Mouse (Mus musculus) brain, adult 2 months (tissue): Measurements from ENCODE around the gene Man2a1.
A peak's percentile ranks its signal among the peaks of the same experiment; 100 is the strongest.
"Not testable (repeated sequence)": the region's sequence is repeated elsewhere in the genome, so short reads cannot be mapped to it uniquely, and the experiment has no call there.

Source experiments
- DNase-seq: peaks from one replicate; pipeline ENCODE4 v3.0.0; 2011; ENCODE audit warnings: low read depth, low spot score

Man2a1 gene

DNA sequence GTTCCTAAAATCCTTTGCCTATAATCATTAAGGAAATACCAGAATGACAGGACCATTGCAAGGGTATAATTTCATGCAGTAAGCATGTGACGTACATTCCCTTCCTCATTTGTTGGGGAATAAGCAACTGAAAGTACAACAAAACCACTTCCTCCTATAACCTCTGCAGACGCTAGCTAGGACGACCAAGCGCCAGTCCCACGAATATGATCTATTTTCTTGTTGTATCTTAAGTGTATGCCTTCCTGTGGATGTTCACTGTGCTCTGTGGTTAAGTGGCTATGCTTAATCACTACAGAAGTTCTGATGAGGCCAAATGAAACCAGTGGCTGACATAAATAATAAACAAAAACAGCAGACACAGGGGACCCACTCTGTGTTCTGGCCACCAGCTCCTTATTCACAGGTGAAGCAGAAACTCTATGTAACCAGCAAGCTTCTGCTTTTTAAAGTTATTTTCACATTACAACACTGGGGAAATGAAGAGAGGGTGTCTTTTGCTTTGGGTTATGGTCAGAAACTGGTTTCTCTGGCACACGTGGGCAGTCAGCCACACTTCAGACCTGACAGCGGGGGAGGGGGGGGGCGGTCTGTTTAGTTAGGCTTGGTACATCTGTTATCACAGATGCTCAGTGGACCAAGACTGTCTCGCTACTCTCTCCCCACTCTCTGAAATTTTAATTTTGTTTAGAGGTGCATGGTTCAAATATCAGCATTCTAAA is 153.8 kb downstream of the Man2a1 start:
- peak; percentile 73 for DNase-seq

DNA sequence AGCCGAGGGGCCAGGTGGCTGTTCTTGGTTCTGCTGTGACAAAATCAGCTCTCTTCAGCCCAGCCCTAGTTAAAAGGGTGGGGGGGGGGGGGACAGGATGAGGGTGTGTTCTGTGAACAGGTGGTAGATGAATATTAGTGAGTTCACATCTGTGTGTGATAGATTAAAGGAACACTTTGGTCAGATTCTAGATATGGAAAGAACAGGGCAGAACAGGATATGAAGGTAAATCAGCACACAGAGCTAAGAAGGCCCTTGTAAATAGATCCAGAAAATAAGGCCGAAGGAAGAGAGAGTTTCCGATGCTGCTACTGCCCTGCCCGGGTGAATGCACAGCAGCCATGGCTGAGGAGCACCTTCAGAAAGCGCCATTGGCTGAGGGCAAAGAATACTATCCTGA is 154.7 kb downstream of the Man2a1 start:
- no peak for DNase-seq

- DNase-seq = not testable (repeated sequence)
Measured at GRCm38 (mm10) chr17:64762651-64763050, 162.1 kb downstream of the Man2a1 start.

- DNase-seq = no peak
Measured at GRCm38 (mm10) chr17:64763491-64763890, 163.0 kb downstream of the Man2a1 start.

GRCm38 (mm10) chr17:64764175-64765122 is 163.9 kb downstream of the Man2a1 start:
- DNase-seq = no peak

- peak; percentile 60 for DNase-seq
Measured at GRCm38 (mm10) chr17:64765286-64765685, 164.8 kb downstream of the Man2a1 start.

DNA sequence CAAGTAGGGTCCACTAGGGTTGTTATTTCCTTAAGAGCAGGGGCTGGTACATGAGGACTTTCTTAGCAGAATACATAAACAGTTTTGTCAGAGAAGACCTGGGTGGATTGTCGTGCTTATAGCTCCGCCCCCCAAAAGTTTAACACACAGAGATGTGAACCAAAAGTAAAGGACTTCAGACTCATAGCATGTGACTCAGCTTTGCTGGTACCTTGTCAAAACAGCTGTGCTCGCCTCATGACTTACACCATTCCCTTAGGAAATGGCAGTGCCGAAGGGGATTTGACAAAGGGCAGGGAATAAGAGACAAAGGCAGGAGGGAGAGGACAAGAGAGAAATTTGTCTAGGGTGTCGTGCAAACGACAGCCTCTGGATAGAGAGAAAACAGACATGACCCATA is 166.0 kb downstream of the Man2a1 start:
- DNase-seq = no peak

GRCm38 (mm10) chr17:64770277-64770676 is 169.7 kb downstream of the Man2a1 start:
- DNase-seq = peak; percentile 80

GRCm38 (mm10) chr17:64772611-64773010 is 172.1 kb downstream of the Man2a1 start:
- DNase-seq = no peak

DNA sequence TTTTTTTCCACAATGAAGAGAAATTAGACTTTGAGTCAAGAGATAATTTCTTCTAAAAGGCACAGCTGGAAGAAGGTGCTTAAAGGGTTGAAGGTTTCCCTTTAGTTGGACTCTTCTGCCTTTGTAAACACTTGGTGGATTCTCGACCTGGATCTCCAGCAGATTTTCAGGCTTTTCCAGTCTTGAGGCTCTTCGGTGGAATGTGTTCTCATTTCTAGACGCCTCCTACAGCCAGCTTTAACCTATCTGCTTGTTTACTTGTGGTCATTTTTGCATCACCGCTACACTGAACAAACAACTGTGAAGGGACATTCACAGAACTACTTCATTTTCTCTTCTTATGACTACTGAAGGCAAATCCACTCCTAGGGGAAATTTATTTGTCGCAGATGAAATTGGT is 173.7 kb downstream of the Man2a1 start:
- no peak for DNase-seq

DNA sequence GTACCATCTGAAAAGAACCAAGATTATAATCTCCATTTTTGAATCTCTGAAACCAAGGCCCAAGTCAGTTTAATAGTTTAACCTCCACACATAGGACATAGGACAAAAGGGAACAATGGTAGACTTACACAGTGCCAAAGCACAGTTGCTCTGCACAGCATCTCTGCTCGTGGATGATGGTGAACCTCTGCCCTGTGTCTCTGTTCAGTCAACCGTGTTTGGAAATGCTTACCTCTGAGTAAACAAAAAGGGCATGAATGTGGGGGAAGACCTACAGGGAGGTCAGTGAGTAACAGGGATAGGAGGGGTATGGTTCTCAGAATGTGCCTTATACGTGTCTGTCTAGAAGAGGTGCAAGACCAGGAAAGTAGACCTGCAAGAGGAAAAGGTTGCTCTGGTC is 177.8 kb downstream of the Man2a1 start:
- DNase-seq = no peak

DNA sequence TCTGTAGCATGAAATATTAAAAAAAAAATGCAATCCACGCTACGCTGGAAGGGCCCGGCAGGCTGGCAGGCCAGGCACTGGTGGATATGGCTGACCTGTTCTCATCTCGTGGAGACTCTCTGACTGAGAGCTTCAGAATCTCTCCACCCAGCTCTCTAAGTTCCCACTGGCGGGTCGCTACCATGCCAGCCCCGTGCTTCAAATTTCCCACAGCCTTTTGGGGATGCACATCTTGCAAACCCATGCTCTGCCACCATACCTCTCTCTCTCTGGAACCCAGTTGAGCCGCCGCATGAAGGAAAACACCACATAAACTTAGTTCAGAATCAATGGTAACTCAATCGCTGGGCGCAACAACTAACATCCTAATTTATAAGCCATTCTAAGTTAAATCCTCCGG is 178.2 kb downstream of the Man2a1 start:
- DNase-seq = no peak

DNA sequence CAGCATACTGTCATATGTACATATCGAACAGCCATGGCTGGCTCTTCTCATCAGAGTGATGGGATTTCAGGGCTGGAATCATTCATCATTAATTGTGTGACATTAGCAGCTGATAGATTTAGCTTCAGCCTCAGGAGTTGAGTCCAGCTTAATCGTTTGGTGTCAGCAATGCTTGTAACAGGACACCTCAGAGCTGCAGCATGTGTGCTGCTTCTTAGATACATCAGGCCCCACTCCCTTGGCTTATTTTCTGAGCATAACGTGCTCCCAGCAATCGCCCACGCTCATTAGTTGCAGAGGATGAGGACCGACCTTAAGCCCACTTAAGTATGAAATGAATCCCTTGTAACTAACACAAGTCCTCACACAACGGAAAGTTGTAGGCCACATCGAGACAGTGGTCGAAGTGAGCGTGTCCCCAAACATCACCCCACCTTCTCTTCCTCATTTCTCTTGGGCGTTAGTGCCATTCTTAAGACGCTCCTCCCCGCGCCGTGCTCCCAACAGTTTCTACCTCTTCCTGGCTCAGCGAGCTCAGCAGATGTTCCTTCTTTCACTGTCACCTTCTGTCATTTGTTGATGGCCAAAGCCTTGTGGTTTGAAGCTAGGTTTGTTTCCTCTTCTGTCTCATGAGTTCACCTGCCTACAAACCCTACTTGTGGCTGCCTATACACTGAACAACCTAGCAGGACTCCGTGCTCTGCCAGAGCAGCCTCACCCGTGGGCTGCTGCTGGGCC is 180.4 kb downstream of the Man2a1 start:
- DNase-seq = no peak

GRCm38 (mm10) chr17:64782307-64782706 is 181.8 kb downstream of the Man2a1 start:
- no peak for DNase-seq

DNA sequence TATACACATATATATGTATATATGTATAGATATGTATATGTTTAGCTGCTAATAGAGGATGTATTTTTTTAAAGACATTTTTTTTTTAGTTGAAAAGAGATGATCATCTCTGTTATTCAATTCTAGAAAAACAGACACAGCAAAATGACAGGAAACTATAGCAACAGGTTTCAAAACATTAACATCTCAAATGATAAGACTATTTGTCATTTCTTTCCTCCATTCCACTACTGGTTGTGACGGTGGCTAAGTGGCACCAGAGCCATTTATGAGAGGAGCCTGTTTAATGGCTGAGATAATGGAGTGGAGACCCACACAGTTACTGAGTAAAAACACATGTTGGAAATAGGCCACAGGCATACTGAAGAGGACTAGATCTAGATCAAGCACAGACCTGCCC is 185.4 kb downstream of the Man2a1 start:
- DNase-seq = no peak

- DNase-seq = no peak
Measured at GRCm38 (mm10) chr17:64788301-64788700, 187.8 kb downstream of the Man2a1 start.

DNA sequence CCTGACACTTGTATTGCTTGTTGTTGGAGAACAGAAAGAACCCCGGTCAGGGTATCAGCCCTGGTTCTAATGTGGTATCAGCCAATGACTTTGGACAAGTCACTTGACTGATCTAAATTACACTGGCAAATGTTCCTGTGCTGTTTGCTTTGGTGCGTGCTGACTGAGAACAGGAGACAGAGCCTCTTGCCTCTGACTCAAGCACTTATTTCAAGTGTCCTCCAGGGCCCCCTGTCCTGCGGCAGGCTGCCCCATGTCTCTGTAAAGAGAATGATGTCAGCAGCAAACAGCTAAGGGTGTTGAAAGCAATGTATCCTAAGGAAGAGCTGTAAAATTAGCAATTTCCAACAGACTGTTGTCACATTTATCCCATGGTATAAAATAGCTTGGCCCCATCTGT is 188.6 kb downstream of the Man2a1 start:
- no peak for DNase-seq

DNA sequence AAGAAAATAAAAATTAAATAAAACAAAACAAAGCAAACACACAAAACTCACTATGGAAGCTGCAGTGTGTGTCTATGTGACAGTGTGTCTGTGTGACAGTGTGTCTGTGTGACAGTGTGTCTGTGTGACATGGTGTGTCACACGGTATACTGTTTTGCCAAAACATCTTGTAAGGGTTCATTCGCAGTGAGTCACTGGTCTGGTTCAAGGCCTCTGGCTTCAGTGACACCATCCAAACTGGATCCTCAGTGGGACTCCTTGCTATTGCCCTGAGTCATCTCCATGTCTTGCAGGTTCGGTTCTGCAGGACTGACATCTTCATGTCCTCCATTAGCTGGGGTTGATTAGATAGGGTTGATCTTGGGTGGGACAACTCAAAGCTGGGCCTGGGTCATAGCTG is 191.5 kb downstream of the Man2a1 start:
- DNase-seq = no peak

GRCm38 (mm10) chr17:64792623-64793022 is 192.1 kb downstream of the Man2a1 start:
- DNase-seq = no peak

GRCm38 (mm10) chr17:64802168-64802955 is 201.8 kb downstream of the Man2a1 start:
- no peak for DNase-seq

DNA sequence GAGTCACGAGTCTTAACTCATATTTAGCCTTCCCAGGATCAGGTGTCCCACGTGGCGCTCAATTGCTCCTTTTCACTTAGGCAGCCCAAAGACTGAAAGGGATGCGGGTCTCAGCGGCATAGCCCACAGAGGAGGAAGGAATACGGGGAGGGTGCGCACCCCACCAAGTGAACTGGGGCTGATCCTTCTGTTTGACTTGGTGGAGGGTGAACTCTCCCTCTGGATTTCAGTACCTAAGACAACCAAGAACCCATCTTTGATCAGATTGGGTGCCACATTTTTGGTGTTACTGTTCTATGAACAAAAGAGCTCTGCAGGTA is 202.4 kb downstream of the Man2a1 start:
- no peak for DNase-seq
